Mouse (Mus musculus) kidney, adult 18-20 months (tissue): Measurements from ENCODE around the gene Uxs1.

Experiments
- DNase-seq: peaks from one replicate; pipeline ENCODE4 v3.0.0; 2021

Uxs1 gene

GRCm38 (mm10) chr1:43827763-43828194, at the start of gene Uxs1:
Gene Uxs1, minus strand, starts transcription at chr1:43827800.
- peak; percentile 98 for DNase-seq

GRCm38 (mm10) chr1:43877233-43877632, 49.6 kb upstream of the Uxs1 start:
- no peak for DNase-seq

- DNase-seq = no peak
These were observed 43.5 kb upstream of the Uxs1 start for GRCm38 (mm10) chr1:43871116-43871515.

- DNase-seq = no peak
These were observed 40.9 kb upstream of the Uxs1 start for GRCm38 (mm10) chr1:43868510-43868909.

GRCm38 (mm10) chr1:43864758-43865157, 37.2 kb upstream of the Uxs1 start:
- no peak for DNase-seq

- DNase-seq = no peak
These were observed 35.0 kb upstream of the Uxs1 start for GRCm38 (mm10) chr1:43862614-43863013.

- DNase-seq = no peak
These were observed 31.4 kb upstream of the Uxs1 start for GRCm38 (mm10) chr1:43858988-43859387.

- DNase-seq = no peak
These were observed 30.1 kb upstream of the Uxs1 start for GRCm38 (mm10) chr1:43857656-43858055.

- no peak for DNase-seq
These were observed 28.0 kb upstream of the Uxs1 start for GRCm38 (mm10) chr1:43855591-43855990.

GRCm38 (mm10) chr1:43843398-43843797, 15.8 kb upstream of the Uxs1 start:
- no peak for DNase-seq

- no peak for DNase-seq
These were observed 9.6 kb upstream of the Uxs1 start for GRCm38 (mm10) chr1:43837236-43837635.

GRCm38 (mm10) chr1:43830096-43830495, 2.5 kb upstream of the Uxs1 start:
- DNase-seq = no peak

GRCm38 (mm10) chr1:43827002-43827762, 418 bp downstream of the Uxs1 start:
- no peak for DNase-seq

GRCm38 (mm10) chr1:43826628-43827001, 985 bp downstream of the Uxs1 start:
- DNase-seq = no peak

GRCm38 (mm10) chr1:43823406-43823805, 4.2 kb downstream of the Uxs1 start:
- no peak for DNase-seq

- no peak for DNase-seq
These were observed 5.0 kb downstream of the Uxs1 start for GRCm38 (mm10) chr1:43822586-43822985.

GRCm38 (mm10) chr1:43821804-43822203, 5.8 kb downstream of the Uxs1 start:
- DNase-seq = no peak

- DNase-seq = no peak
These were observed 7.0 kb downstream of the Uxs1 start for GRCm38 (mm10) chr1:43820571-43820970.

GRCm38 (mm10) chr1:43819091-43819490, 8.5 kb downstream of the Uxs1 start:
- no peak for DNase-seq

- DNase-seq = no peak
These were observed 9.2 kb downstream of the Uxs1 start for GRCm38 (mm10) chr1:43818356-43818755.

GRCm38 (mm10) chr1:43811764-43812163, 15.8 kb downstream of the Uxs1 start:
- DNase-seq = no peak

GRCm38 (mm10) chr1:43811055-43811454, 16.5 kb downstream of the Uxs1 start:
- DNase-seq = no peak

GRCm38 (mm10) chr1:43809351-43809750, 18.2 kb downstream of the Uxs1 start:
- DNase-seq = no peak

- no peak for DNase-seq
These were observed 23.6 kb downstream of the Uxs1 start for GRCm38 (mm10) chr1:43803906-43804474.

GRCm38 (mm10) chr1:43798048-43798447, 29.6 kb downstream of the Uxs1 start:
- no peak for DNase-seq
